Mouse (Mus musculus): ENCODE measurements around the gene Adgrg1.

- TF ChIP-seq POLR2A (IDR thresholded peaks at IDR 0.05; ENCODE audit: control insufficient read depth, extremely low read depth, insufficient read depth, low read length, poor library complexity) (no peak), CTCF (IDR thresholded peaks at IDR 0.05; ENCODE audit: borderline replicate concordance, control insufficient read depth, extremely low read depth, insufficient read depth, low read length, poor library complexity) (no peak)
These were observed 25.4 kb downstream of the Adgrg1 start for GRCm38 (mm10) chr8:94999956-95000355.

All from thymus, adult 2 months (tissue).